Mouse (Mus musculus) B cell, adult 62 days (primary cell): Measurements from ENCODE around the gene Slfn8. TPM values are rescaled to one million over a fixed set of nuclear protein-coding genes. Genes with fewer than 3 reads are reported as not detected.

ENCODE experiments used
- total RNA-seq: library from RNA; stranded (reverse); gene quantifications from 4 replicates; pipeline ENCODE4 v1.2.4, GENCODE M21; 2023

Slfn8 gene
- 33.0 to 46.2 TPM (median 37.1 TPM) in 4 replicates for total RNA-seq

DNA sequence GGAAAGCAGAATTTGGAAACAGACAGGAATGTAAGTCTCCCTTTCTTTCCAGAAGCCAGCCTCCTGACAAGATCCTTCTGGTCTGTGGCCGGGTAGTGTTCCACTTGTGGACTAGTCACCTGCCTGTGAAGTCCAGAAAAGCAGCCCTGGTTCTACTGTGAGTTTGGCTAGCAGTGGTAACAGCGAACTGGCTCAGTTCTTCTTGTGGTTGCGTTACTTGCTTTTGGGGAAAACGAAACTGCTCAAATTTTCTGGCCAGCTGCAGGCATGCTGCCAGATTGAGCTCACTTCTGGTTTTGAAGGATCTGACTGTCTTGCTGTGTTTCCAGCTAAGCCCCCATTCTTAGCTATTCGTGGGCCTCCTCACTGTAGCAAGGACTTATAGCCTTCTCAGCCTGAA lies at the start of gene Slfn8:
TSS of gene Slfn8 (minus strand) at position 190 of the 400 bp plus-strand sequence.

GRCm38 (mm10) chr11:83064946-83065345 lies 44.3 kb upstream of the Slfn8 start, which contains the start of gene Slfn2:
TSS of gene Slfn2 (plus strand) at chr11:83065112.

GRCm38 (mm10) chr11:82991469-82992166 lies 29.0 kb downstream of the Slfn8 start, which contains the start of gene Slfn9:
TSS of gene Slfn9 (minus strand) at chr11:82991830.

Other genes with a start within 250 kb of the Slfn8 start
- 30.0 to 38.1 TPM (median 34.8 TPM) in 4 replicates for gene Lig3, start 239.7 kb downstream of the Slfn8 start, total RNA-seq
- gene Rffl, start 149.6 kb downstream of the Slfn8 start, total RNA-seq = 16.4 to 19.3 TPM (median 18.5 TPM) in 4 replicates
- 20.1 to 24.2 TPM (median 20.3 TPM) in 4 replicates for gene Rad51d, start 130.2 kb downstream of the Slfn8 start, total RNA-seq
- gene Fndc8, start 128.7 kb downstream of the Slfn8 start, total RNA-seq = not detected in 4 replicates
- gene Nle1, start 112.4 kb downstream of the Slfn8 start, total RNA-seq = 58.4 to 73.8 TPM (median 66.8 TPM) in 4 replicates
- gene Unc45b, start 110.3 kb downstream of the Slfn8 start, total RNA-seq = not detected in 4 replicates
- gene Slfn5, start 69.5 kb downstream of the Slfn8 start, total RNA-seq = 15.1 to 17.7 TPM (median 17.3 TPM) in 4 replicates
- gene Slfn9, start 29.0 kb downstream of the Slfn8 start, total RNA-seq = 19.1 to 24.7 TPM (median 21.2 TPM) in 4 replicates
- gene Slfn2, start 44.3 kb upstream of the Slfn8 start, total RNA-seq = 78.5 to 85.0 TPM (median 80.5 TPM) in 4 replicates
- gene Slfn1, start 96.0 kb upstream of the Slfn8 start, total RNA-seq = 0.60 to 1.0 TPM (median 0.82 TPM) in 4 replicates
- gene Slfn4, start 154.4 kb upstream of the Slfn8 start, total RNA-seq = 0.24 to 0.34 TPM (median 0.26 TPM) in 3 of 4 replicates, not detected in the other
- 1.7 to 3.0 TPM (median 2.1 TPM) in 4 replicates for gene Slfn3, start 170.5 kb upstream of the Slfn8 start, total RNA-seq